Mouse (Mus musculus): ENCODE measurements around the gene Gsta4.
"Not testable (repeated sequence)": the region's sequence is repeated elsewhere in the genome, so short reads cannot be mapped to it uniquely, and the experiment has no call there.

The Gsta4 gene

GRCm38 (mm10) chr9:78178197-78178596, 4.4 kb upstream of the Gsta4 start:
- DNase-seq (ENCODE audit: low read depth), result no peak

- peak; percentile 15 for DNase-seq (ENCODE audit: low read depth)
Measured at GRCm38 (mm10) chr9:78179071-78179470, 3.5 kb upstream of the Gsta4 start.

GRCm38 (mm10) chr9:78185686-78186085, 3.1 kb downstream of the Gsta4 start:
- DNase-seq (ENCODE audit: low read depth), result no peak

GRCm38 (mm10) chr9:78188910-78189309, 6.3 kb downstream of the Gsta4 start:
- DNase-seq (ENCODE audit: low read depth), result no peak

GRCm38 (mm10) chr9:78190651-78191634, 8.4 kb downstream of the Gsta4 start:
- peak; percentile 16 for DNase-seq (ENCODE audit: low read depth)

GRCm38 (mm10) chr9:78191736-78192135, 9.2 kb downstream of the Gsta4 start:
- DNase-seq (ENCODE audit: low read depth), result peak; percentile 90

- DNase-seq (ENCODE audit: low read depth), result peak; percentile 87
Measured at GRCm38 (mm10) chr9:78193902-78194597, 11.5 kb downstream of the Gsta4 start.

GRCm38 (mm10) chr9:78195034-78195433, 12.5 kb downstream of the Gsta4 start:
- DNase-seq (ENCODE audit: low read depth), result no peak

- DNase-seq (ENCODE audit: low read depth), result no peak
Measured at GRCm38 (mm10) chr9:78197801-78198200, 15.2 kb downstream of the Gsta4 start.

GRCm38 (mm10) chr9:78204194-78204593, 21.6 kb downstream of the Gsta4 start:
- DNase-seq (ENCODE audit: low read depth), result no peak

GRCm38 (mm10) chr9:78208956-78209355, 26.4 kb downstream of the Gsta4 start:
- DNase-seq (ENCODE audit: low read depth), result no peak

- no peak for DNase-seq (ENCODE audit: low read depth)
Measured at GRCm38 (mm10) chr9:78210079-78210478, 27.5 kb downstream of the Gsta4 start.

GRCm38 (mm10) chr9:78210821-78211220, 28.2 kb downstream of the Gsta4 start:
- no peak for DNase-seq (ENCODE audit: low read depth)

- DNase-seq (ENCODE audit: low read depth), result no peak
Measured at GRCm38 (mm10) chr9:78211521-78211920, 28.9 kb downstream of the Gsta4 start.

- no peak for DNase-seq (ENCODE audit: low read depth)
Measured at GRCm38 (mm10) chr9:78212341-78213049, 29.9 kb downstream of the Gsta4 start.

- no peak for DNase-seq (ENCODE audit: low read depth)
Measured at GRCm38 (mm10) chr9:78217074-78217473, 34.5 kb downstream of the Gsta4 start.

- peak; percentile 68 for DNase-seq (ENCODE audit: low read depth)
Measured at GRCm38 (mm10) chr9:78222616-78223015, 40.0 kb downstream of the Gsta4 start.

- DNase-seq (ENCODE audit: low read depth), result peak; percentile 9
Measured at GRCm38 (mm10) chr9:78223221-78223902, 40.8 kb downstream of the Gsta4 start.

- no peak for DNase-seq (ENCODE audit: low read depth)
Measured at GRCm38 (mm10) chr9:78224418-78224817, 41.8 kb downstream of the Gsta4 start.

GRCm38 (mm10) chr9:78225304-78225703, 42.7 kb downstream of the Gsta4 start:
- no peak for DNase-seq (ENCODE audit: low read depth)

GRCm38 (mm10) chr9:78228122-78228521, 45.5 kb downstream of the Gsta4 start:
- DNase-seq (ENCODE audit: low read depth), result no peak

GRCm38 (mm10) chr9:78229658-78230057, 47.1 kb downstream of the Gsta4 start:
- DNase-seq (ENCODE audit: low read depth), result not testable (repeated sequence)
